Mouse (Mus musculus) layer of hippocampus, adult 8-10 months (tissue): ENCODE measurements around the gene Gm17387. TPM values are rescaled to one million over a fixed set of nuclear protein-coding genes. Genes with fewer than 3 reads are reported as not detected.

Source experiments
- DNase-seq, 2 experiments: peaks; one replicate each; pipeline ENCODE4 v3.0.0; 2022; ENCODE audit warnings: low spot score in 2 of 2
- total RNA-seq, 4 experiments: library from RNA; stranded (reverse); gene quantifications; 2 replicates each; pipeline ENCODE4 v1.2.4; 2022

The Gm17387 gene
- total RNA-seq: not detected

DNA sequence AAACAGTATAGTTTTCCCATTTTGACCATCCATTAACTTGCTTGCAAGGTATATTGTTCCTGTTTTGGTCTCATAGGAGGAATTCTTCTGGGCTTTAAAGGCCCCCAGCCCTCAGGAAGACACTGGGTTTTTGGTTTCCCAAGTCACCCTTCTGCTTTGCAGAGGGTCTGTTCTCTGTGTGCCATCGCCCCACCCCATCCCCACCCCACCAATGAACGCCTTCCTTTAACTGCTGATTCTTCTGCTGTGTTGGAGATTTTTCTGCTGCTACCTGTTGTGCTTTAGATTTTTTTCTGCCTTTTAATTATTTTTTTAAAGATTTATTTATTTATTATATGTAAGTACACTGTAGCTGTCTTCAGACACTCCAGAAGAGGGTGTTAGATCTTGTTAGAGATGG, at the start of gene Gm17387:
Gene Gm17387 (plus strand): TSS at position 301 of the 400 bp plus-strand sequence.
- DNase-seq: no peak

DNA sequence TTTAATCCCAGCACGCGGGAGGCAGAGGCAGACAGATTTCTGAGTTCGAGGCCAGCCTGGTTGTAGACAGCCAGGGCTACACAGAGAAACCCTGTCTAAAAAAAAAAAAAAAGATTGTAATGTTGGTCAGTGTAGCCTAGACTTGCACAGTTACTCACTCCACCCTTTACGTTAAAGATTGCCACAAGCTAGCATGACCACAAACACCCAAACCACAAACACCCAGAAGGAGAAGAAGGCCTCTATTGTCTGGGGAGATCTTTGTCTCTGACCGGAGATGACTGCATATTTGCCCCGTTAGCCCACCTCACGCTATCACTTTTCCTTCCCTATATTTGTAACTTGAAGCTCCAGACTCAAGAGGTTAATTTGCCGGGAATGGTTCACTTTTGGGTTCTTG, 47.2 kb upstream of the Gm17387 start:
- DNase-seq: no peak

DNA sequence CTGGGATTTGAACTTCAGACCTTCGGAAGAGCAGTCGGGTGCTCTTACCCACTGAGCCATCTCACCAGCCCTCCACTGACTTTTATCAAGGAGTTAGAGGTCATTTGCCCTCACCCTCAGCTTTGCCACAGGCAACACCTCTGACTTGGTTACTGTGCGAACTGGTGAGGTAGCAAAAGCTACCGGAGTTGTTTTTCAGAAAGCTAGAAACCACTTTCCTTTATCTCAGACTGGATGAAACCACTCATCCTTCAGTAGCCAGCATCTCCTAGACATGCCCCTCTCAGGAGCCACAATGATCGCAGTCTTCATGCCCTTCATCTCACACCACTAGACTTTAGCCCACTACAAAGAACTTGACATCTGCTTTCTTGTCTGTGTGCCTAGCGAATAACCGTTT, 46.0 kb upstream of the Gm17387 start:
- DNase-seq: no peak

DNA sequence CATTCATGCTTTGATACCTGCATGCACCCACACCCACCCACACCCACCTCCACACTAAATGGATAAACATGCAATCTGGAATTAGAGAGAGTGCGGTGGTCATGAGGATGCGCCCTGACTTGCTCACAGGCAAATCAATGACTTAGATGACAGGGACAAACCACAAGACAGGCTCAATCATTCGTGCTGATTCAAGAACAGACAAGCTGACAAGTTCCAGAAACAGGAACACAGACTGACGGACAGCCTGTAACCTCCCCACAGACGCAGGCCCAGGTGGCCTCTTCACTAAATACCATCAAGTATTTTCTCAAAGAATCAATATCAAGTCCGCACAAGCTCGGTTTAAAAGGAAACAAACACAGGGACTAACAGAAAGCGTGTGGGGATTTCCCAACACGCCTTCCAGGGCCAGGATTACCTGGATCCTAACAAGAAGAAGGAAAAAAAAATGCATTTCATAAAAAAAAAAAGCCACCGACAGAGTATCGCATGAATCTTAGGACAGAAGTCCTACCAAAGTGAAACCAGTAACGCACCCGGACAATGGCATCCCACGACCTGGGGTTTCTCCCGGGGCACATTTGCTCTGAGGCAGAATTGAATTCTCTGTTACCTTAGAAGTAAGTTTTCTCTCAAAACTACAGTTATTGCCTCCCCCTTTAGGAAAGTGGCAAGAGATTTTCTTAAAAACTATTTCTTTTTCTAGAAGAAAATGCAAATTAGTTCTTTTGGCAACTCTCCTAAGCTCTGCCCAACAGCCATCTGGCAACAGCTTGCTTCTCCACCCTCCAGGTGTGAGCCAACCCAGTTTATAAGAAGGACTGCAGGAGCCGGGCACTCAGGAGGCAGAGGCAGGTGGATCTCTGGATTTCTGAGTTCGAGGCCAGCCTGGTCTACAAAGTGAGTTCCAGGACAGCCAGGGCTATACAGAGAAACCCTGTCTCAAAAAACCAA, 41.5 kb upstream of the Gm17387 start:
- DNase-seq: peak; percentile 21 to 24

DNA sequence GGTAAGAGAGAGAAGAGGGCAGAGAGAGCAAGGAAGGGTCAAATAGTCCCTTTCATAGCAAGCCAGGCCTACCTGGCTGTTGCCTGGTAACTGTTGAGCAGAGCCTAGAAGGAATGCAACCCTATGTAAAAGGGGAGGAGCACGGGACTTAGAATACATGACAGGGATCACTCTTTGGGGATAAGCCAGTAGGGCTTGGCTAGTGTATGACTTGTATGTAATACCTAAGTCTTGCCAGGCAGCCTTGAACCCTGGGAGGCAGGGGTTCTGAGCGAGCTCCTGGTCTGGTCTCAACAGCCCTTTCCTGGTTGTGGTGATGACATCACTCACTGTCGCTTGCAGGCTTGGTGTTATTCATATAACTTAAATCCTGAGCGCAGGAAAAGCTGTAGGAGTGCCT, 39.9 kb upstream of the Gm17387 start:
- no peak for DNase-seq

DNA sequence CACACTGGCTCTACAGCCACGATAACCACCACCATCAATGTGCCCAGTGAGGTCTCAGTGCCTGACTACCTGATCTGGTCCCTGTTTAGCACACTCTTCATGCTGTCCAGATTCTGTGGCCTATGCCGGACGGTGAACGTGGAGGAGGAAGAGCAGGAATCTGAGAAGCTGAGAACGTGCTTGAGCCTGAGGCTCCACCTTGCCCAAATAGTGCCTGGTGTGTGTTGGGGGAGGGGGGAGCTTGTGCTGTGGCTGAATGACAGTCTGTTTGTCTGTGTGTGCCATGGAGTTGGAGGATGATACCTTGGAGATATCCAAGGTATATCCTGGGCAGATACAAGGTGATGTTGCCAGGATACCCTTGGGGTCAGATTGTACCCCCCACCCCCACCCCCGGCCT, 38.7 kb upstream of the Gm17387 start:
- no peak for DNase-seq

DNA sequence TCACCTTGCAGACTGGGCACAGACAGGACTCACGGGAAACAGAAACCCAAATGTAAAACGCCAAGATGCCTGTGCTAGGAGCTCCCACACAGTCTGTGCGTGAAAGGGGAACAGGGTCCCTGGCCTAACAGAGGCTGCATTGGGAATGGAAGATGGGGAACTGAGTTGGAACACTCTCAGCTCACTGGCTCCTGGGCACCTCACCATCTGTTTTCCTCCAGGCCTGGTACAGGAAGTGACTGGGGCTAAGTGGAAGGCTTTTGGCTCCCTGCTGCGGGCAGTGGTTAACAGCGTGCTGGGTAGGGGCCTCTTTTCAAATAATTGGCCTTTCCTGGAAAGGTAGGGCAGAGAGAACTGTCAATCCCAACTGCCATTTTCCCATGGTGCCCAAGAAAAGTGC, 38.3 kb upstream of the Gm17387 start:
- no peak for DNase-seq

DNA sequence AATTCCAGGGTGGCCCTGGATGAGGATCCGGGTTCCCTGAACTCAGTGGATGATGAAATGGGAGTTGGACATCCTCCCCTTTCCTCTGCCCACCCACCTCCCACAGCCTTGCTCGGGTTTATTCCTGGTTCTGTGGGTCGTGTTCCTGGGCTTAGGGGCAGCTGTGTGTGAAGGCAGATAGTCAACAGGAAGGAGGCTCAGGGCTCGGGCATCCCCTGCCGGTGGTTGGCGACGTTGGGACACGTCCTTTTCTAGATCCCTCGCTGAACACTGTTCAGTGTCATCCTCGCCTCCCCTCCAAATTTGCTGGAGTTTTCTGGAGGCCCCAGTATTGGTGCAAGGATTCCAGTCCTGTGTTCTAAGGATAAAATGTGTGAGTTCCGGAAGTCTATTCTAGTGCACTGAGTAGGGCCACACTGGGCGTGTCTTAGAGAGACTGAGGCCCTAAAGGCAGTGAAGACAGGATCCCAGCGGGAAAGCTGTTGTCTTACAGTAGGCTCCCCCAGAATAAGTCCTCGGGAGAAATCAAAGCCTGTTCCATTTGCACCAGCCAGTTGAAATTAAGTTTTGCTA, 37.7 kb upstream of the Gm17387 start:
- DNase-seq: no peak

DNA sequence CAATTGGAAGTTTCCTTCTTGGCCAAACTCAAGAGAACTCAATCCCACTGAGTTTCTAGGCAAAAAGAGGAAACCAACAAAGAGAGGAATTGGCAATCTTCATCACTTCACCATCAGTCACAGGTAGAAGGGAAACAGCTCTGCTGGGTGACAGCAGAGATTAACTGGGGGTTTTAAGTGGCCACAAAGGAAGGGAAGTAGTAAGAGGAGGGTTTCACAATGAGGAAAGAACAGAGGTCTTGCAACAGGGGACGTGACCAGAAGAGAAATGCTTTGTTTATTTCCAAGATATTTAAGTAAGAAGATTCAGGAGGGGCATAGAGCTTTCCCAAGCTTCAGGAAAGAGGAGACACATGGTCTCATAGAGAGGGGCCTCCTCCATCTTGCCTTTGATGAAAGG, 31.1 kb upstream of the Gm17387 start:
- DNase-seq: no peak

DNA sequence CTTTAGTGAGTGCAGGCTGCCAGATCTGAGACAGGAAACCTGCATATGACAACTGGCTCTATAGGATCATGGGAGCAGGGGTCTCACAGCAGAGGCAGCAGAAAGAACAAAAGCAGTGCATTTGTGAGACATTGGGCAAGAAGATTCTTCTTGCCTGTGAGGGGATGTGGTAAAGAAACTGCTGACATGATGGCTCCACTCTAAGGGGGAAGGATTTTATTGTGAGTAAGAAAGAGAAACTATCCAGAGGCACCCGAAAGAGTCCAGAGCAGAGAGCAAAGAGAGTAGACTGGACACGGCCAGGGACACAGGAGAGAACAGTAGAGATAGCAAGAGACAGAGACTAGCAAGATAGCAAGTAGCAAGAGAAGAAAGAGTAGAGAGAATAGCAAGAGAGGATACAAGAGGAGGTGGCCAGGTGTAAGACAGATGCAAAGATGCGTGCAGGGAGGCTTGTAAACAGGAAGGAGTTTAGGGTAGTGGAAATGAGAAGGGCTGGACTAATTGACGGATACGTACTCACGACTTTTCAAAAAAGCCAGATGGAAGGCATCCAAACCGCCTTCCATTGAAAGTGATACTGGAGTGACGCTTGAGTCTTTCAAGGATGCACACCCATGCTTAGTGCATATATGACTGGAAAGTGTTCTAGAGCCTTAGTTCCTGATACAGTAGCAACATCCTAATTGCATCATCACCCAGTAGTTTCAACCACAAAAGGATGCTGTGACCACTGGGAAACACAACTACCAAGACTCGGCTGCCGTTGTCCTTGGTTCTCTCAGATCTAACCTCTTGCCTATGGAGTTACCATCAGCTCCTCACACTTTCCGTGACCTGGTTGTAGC, 29.9 kb upstream of the Gm17387 start:
- no peak for DNase-seq

DNA sequence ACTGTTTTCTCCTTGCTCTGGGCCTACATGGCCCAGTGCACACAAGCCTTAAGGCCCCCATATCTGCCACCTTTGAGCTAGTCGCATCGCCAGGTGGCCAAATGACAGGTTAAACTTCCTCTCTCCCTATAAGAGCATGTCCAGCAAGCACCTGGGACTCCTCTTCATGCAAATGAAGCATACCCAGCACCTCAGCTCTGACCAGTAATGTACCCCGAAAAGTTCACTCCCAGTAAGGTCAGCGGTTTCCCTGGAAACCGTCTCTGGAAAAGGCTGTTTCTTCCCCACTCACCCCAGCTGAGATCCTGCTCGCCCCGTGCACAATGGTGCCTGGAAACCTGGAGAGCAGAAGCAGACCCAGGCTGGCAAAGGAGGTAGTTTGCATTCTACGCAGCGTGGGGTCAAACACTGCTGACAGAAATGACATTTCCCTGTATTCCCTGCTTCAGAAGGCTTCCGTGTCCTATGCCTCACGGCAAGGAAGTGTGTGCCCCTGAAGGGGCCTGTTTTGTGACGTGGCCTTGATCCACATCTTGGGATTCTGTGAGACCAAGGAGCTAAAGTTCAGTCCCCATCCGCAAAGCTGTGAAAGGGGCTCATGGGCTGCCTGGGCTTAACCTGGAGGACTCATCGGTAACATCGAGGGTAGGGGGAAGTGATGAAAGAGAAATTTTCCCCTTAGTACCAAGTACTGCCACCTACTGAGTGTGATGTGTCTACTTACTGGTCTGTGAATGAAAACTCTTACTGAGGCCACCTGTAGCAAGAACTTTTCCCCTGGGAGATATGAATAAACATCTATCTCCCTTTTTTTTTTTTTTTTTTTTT, 27.8 kb upstream of the Gm17387 start:
- DNase-seq: no peak

DNA sequence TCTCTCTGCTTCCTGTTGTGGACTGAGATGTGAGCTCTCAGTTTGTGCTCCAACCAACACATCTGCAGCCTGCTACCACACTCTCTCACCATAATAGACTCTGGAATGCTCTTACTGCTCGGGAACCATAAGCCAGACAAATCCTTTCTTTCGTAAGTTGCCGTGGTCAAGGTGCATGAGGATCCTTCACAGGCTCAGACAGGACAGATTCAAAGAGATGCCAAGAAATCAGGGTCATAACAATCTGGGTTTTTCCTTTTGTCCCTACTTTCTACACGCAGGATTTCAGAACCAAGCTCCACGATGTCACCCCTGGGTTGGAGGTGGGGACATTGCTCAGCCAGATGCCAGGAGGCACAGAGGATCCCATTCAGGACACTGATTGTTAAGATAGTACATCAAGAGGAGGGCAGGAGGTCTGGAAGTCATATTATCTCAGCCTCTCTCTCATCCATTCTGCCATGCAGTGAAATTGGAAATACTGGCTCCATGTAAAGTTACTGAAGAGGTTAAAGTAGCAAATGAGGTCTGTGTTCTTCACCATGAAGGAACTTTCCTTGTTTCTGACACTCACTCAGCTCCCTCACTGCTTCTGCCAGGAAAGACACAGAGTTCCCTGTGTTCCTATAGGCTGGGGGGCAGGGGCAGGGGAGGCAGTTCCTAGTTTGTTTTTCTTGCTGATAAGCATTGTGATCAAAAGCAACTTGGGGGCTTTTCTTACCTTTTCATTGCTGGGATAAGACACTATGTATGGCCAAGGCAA, 25.5 kb upstream of the Gm17387 start:
- DNase-seq: no peak

DNA sequence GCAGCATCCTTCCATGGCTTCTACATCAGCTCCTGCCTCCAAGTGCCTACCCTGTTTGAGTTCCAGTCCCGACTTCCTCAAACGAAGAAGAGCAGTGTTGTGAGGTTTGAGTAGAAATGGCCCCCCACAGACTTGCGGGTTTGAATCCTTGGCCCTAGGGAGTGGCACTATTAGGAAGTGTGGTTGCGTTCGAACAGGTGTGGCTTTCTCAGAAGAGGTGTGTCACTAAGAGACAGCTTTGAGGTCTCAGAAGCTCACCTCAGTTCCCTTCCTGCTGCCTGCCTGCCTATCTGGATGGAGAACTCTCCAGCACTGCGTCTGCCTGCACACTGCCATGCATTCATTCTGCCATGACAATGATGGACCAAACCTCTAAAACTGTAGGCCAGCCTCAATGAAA, 22.5 kb upstream of the Gm17387 start:
- DNase-seq: no peak

DNA sequence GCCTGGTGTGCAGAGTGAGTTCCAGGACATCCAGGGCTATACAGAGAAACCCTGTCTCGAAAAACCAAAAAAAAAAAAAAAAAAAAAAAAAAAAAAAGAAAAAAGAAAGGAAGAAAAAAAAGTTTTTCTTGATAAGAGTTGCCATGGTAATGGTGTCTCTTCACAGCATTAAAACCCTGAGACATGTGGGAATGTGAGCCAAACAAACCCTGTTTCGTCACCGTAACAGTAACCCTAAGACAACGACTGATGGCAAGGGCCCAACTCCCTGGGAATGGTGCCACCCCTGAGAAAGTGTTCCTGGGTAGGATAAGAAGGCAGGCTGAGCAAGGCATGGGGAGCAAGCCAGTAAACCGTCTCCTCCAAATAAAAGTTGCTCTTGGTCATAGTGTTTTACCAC, 22.0 kb upstream of the Gm17387 start:
- DNase-seq: peak in 1 of 2 experiments; percentile 25

DNA sequence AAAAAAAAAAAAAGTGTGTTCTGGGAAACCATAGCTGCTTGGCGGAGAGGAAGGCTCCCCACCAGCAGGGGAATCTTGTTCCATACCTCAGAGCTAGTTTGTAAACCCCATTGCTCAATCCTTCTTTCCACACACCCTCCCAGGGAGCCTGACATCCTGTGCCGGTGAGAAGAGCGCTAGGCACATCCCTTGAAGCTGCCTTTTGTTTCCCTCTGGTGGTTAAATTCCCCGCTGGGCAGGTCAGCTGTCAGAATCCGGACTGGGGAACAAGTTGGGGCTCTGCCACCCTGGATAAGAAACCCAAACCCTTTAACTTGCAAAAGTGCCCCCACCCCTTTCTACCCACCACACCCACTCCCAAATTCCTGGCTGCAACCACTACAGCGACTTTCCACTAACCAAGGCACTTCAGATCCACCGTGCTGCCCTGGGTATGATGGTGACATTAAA, 20.6 kb upstream of the Gm17387 start:
- DNase-seq: no peak

DNA sequence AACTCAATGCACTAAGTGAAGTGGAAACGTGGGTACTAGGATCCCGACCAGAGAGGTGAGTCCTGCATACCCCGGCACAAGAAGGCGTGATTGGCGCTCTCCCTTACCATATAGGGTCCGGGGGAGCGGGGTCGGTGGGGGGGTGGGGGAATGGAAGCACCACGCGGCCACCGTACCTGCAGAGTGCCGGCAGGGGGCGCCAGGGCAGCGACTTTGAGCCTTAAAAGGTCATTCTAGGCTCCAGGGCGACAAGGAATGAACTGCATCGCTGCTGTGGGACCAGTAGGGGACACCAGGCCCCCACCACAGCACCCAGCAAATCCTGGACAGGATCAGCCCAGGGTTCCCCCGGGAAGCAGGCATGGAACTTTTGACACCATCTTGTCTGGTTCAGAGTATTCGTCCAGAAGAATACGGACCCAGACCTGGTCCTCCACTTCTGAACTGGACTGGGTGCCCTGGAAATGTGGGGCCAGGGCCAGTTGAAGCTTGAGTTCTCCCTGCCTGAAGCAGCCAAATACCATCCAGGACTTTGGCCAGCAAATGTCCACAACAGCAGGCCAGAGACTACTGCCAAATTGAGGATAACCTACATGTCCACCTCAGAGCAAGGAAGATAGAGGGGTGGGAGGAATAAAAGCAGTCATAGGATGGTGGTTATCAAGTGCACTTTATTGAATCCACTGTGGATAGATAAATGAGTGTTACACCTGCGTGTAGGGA, 19.8 kb upstream of the Gm17387 start:
- peak; percentile 20 to 49 for DNase-seq

DNA sequence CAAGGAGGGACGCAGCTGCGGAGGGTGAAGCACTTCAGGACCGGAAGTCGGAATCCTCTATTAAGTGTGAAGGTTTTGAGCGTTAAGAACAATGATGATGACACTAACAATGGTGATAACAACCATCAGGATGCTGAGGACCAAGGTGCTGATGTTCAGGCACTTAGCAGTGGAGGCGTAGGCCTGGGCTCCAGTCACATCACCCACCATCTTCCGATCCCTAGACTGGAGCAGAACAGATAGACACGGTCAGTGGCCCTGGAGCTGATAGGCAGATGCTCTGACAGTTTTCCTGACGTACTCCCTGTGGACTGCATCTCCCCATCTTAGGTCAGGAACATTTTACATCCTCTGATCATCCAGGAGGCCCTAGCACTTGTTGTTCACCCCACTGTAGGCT, 19.3 kb upstream of the Gm17387 start:
- DNase-seq: no peak

DNA sequence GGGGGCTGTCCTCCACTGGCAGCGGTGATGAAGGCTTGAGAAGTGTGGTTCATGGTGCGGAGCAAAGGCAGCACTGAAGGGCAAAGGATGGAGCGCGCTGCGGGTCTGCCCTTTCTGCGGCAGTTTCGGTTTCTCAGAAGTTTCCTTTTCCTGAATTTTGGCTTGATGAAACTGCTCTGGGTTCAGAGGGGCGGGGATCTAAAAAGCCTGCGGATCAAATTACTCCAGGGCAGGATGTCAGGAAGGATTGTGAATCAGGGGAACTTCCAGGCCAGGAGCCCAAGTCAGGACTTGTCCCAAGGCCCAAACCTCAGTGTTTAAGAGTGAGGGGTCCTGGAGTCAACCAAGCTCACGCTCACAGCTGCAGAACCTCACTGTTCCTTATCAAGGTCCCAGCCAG, 18.3 kb upstream of the Gm17387 start, which contains the start of gene Ifitm3:
Gene Ifitm3 (minus strand): TSS at position 178 of the 400 bp plus-strand sequence.
- no peak for DNase-seq

DNA sequence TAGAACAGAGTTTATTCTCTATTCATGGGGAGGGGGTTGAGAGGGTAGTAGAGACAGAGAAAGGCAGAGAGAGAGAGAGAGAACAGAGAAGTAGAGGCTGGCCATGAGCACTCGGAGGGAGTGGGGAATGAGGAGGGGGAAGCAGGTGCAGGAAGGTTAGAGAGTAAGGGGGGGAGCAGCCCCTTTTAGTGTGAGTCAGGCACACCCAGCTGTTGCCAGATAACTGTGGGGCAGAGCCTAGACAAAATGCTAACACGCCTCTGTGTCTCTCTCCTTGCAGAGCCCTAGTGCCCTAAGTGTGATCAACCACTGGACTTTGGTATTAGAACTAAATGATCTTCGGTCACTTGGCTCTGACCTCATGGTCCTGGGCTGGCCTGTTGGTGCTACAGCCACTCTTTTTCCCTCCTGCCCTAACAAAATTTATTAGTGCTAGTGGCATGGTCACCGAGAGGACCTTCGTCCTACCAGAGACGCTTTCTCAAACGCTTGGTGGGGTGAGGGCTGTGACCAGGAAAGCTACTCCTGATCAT, 17.6 kb upstream of the Gm17387 start:
- no peak for DNase-seq
